Mouse (Mus musculus): ENCODE results near the gene Dzip1l.

- TF ChIP-seq TCF12 (IDR thresholded peaks at IDR 0.05; ENCODE audit: low read depth, low read length) (no peak), USF1 (IDR thresholded peaks at IDR 0.05; ENCODE audit: low read depth, low read length) (no peak)
Observed at GRCm38 (mm10) chr9:99710297-99710696, 81.0 kb downstream of the Dzip1l start.

Data from MEL (cell line).